Mouse (Mus musculus) gastrocnemius, adult 8-10 months (tissue): ENCODE results near the gene Cntnap2. TPM values are rescaled to one million over a fixed set of nuclear protein-coding genes. Genes with fewer than 3 reads are reported as not detected.
"Not testable (repeated sequence)": the region's sequence is repeated elsewhere in the genome, so short reads cannot be mapped to it uniquely, and the experiment has no call there.

ENCODE experiments used
- DNase-seq, 2 experiments: peaks; one replicate each; pipeline ENCODE4 v3.0.0; 2022; ENCODE audit warnings: low spot score in 2 of 2
- total RNA-seq, 4 experiments: library from RNA; stranded (reverse); gene quantifications; 2 replicates each; pipeline ENCODE4 v1.2.4; 2022

The Cntnap2 gene
- total RNA-seq, 4 experiments from 2014 or later, result 4.4 to 9.3 (median 6.0) TPM

GRCm38 (mm10) chr6:47239376-47239921, 2180.3 kb downstream of the Cntnap2 start:
- DNase-seq, result no peak

GRCm38 (mm10) chr6:47241379-47241778, 2182.2 kb downstream of the Cntnap2 start:
- DNase-seq, result no peak

- DNase-seq, result no peak
These were observed 2184.9 kb downstream of the Cntnap2 start for GRCm38 (mm10) chr6:47243863-47244606.

GRCm38 (mm10) chr6:47244642-47245041, 2185.5 kb downstream of the Cntnap2 start:
- no peak for DNase-seq

GRCm38 (mm10) chr6:47255270-47255669, 2196.1 kb downstream of the Cntnap2 start:
- DNase-seq, result no peak

- no peak for DNase-seq
These were observed 2197.2 kb downstream of the Cntnap2 start for GRCm38 (mm10) chr6:47256227-47256887.

GRCm38 (mm10) chr6:47256918-47257506, 2197.9 kb downstream of the Cntnap2 start:
- DNase-seq, result no peak

GRCm38 (mm10) chr6:47259626-47260114, 2200.5 kb downstream of the Cntnap2 start:
- DNase-seq, result no peak

GRCm38 (mm10) chr6:47267236-47267635, 2208.1 kb downstream of the Cntnap2 start:
- no peak for DNase-seq

- DNase-seq, result no peak
These were observed 2210.3 kb downstream of the Cntnap2 start for GRCm38 (mm10) chr6:47269455-47269854.

- no peak for DNase-seq
These were observed 2212.4 kb downstream of the Cntnap2 start for GRCm38 (mm10) chr6:47271576-47271975.

GRCm38 (mm10) chr6:47272606-47273575, 2213.7 kb downstream of the Cntnap2 start:
- DNase-seq, result no peak

- no peak for DNase-seq
These were observed 2215.9 kb downstream of the Cntnap2 start for GRCm38 (mm10) chr6:47275065-47275464.

GRCm38 (mm10) chr6:47279183-47279582, 2220.0 kb downstream of the Cntnap2 start:
- DNase-seq, result no peak

GRCm38 (mm10) chr6:47281584-47281983, 2222.4 kb downstream of the Cntnap2 start:
- DNase-seq, result no peak

GRCm38 (mm10) chr6:47284794-47285193, 2225.6 kb downstream of the Cntnap2 start:
- no peak for DNase-seq

- DNase-seq, result no peak
These were observed 2226.6 kb downstream of the Cntnap2 start for GRCm38 (mm10) chr6:47285742-47286141.

- DNase-seq, result not testable (repeated sequence)
These were observed 2227.2 kb downstream of the Cntnap2 start for GRCm38 (mm10) chr6:47286247-47286967.

- no peak for DNase-seq
These were observed 2228.6 kb downstream of the Cntnap2 start for GRCm38 (mm10) chr6:47287722-47288121.

- no peak for DNase-seq
These were observed 2232.8 kb downstream of the Cntnap2 start for GRCm38 (mm10) chr6:47291973-47292372.
